Mouse (Mus musculus): ENCODE results near the gene Slc38a7.
A peak's percentile ranks its signal among the peaks of the same experiment; 100 is the strongest.
"Not testable (repeated sequence)": the region's sequence is repeated elsewhere in the genome, so short reads cannot be mapped to it uniquely, and the experiment has no call there.

Gene Slc38a7

GRCm38 (mm10) chr8:95807331-95807843 is 46.0 kb downstream of the Slc38a7 start, which contains the start of gene Cnot1:
Gene Cnot1 (minus strand): TSS chr8:95807464.
- peak; percentile 97 for DNase-seq (ENCODE audit: low read depth)

DNA sequence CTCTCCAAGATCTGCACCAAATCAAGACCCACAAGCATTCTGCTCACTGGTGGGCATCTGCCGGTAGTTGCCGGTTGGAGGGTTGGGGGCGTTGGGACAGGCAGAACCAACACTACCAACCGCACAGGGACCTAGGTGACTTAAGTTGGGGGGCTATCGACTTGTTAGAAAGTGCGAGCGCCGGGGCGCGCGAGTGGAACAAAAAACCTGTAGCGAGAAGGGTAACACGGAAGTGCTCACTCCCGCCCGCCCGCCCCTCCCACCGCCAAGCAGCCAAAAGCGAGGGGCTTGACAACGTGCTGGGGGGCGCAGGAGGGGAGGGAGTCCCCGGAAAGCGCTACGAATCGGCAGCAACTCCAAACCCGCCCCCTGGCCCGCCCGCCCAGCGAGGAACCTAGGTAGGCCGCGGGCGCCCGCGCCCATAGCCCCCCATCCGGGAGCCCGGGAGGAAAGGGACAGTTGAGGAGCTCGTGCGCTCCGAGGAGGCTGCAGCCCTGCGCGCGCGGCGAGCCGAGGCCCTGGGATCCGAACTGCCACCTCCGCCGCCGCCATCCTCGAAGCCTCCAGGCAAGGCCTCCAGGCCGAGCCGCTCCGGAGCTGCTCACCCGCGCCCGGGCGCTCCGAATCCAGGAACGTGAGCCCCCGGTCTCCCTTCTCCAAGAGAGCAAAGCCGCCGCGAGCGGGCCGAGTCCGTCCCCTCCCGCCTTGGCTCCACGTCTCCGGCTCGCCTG is 46.7 kb downstream of the Slc38a7 start:
- peak; percentile 67 for DNase-seq (ENCODE audit: low read depth)

GRCm38 (mm10) chr8:95805482-95805881 is 47.9 kb downstream of the Slc38a7 start:
- DNase-seq (ENCODE audit: low read depth): peak; percentile 35

GRCm38 (mm10) chr8:95802231-95802630 is 51.1 kb downstream of the Slc38a7 start:
- no peak for DNase-seq (ENCODE audit: low read depth)

- DNase-seq (ENCODE audit: low read depth): no peak
Observed at GRCm38 (mm10) chr8:95801476-95802064, 51.8 kb downstream of the Slc38a7 start.

- DNase-seq (ENCODE audit: low read depth): no peak
Observed at GRCm38 (mm10) chr8:95800353-95800752, 53.0 kb downstream of the Slc38a7 start.

DNA sequence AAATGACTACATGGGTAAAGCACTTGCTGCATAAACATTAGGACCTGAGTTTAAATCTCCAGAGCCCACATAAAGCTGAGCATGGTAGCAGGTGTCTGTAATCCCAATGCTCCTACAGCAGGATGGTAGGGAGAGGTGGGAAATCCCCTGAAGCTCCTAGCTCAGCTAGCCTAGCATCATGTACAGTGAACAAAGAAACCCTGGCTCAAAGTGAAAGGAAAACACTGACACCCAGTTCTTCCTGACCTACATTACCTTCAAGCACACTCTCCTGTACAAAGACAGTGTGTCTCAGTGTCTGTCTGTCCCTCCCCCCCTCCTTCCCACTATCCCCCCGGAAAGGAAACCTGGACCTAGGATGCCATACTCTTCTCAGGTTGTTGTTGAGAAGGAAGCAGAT is 53.4 kb downstream of the Slc38a7 start:
- peak; percentile 42 for DNase-seq (ENCODE audit: low read depth)

DNA sequence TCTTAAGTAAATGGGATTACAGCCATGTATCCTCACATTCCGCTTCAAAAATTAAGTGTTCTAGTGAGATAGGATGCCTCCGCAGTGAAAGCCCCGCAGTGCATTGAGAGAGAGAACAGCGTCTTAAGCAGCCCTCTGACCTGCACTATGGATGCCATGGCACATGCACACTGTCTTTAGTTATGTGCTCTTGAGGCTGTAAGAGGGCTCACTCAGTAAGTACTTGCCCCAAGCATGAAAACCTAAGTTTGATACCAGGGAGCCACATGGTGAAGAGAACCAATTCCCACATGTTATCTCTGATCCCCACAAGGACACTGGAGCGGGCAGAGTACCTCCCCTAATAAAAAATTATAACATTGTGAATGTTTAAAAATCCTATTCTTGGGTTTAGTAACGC is 54.2 kb downstream of the Slc38a7 start:
- no peak for DNase-seq (ENCODE audit: low read depth)

DNA sequence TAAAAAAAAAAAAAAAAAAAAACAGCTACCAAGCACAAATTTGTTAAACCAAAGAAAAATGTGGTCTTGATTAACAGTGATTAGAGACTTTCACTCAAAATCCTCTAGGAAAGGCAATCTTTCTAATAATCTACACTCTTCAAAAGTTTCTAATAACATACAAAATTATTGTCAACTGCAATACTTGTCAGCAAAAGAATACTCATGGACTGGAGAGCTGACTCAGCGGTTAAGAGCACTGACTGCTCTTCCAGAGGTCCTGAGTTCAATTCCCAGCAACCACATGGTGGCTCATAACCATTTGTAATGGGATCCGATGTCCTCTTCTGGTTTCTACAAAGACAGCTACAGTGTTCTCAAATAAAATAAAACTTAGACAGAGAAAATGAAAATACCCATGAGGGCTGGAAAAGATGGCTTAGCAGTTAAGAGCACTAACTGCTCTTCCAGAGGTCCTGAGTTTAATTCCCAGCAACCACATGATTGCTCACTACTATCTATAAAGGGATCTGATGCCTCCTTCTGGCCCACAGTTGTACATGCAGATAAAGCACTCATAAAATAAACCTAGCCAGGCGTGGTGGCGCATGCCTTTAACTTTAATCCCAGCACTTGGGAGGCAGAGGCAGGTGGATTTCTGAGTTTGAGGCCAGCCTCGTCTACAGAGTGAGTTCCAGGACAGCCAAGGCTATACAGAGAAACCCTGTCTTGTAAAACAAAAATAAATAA is 57.8 kb downstream of the Slc38a7 start:
- not testable (repeated sequence) for DNase-seq (ENCODE audit: low read depth)
